Mouse (Mus musculus): ENCODE results near the gene 1700092M07Rik. TPM values are rescaled to one million over a fixed set of nuclear protein-coding genes. Genes with fewer than 3 reads are reported as not detected.

The 1700092M07Rik gene
- polyA plus RNA-seq, 1 experiment from 2014 or later, result 2.8 TPM

- H3K4me3 ChIP-seq, result no peak overlapping the region
- peaks cover 22% of the 10 kb centered on the region for H3K4me1 ChIP-seq (replicated peaks)
- H3K36me3 ChIP-seq, result peaks cover 57% of the 10 kb centered on the region
- 0 out of 2 replicates have a peak overlapping the region, but pooled peaks have one; percentile 27 for H3K4me2 ChIP-seq
- 96% methylated on average over 2 of the region's 2 CpGs for WGBS
- no peak overlapping the region for H3K27ac ChIP-seq (ENCODE audit: poor library complexity, severe bottlenecking)
- H3K9me3 ChIP-seq (replicated peaks), result no peaks in the 10 kb centered on the region
- no peak overlapping the region for H3K9ac ChIP-seq
- no peaks in the 10 kb centered on the region for H3K27me3 ChIP-seq (replicated peaks)
- no peak for ATAC-seq (ENCODE audit: insufficient number of reproducible peaks, low FRiP score)
Observed at GRCm38 (mm10) chr19:8710057-8710456, 30.5 kb upstream of the 1700092M07Rik start.

GRCm38 (mm10) chr19:8711506-8711905 lies 29.0 kb upstream of the 1700092M07Rik start:
- H3K36me3 ChIP-seq, result peaks cover 54% of the 10 kb centered on the region
- no peaks in the 10 kb centered on the region for H3K9me3 ChIP-seq (replicated peaks)
- ATAC-seq (ENCODE audit: insufficient number of reproducible peaks, low FRiP score), result no peak
- H3K4me3 ChIP-seq, result peak overlapping the region; percentile 69
- peaks cover 22% of the 10 kb centered on the region for H3K4me1 ChIP-seq (replicated peaks)
- H3K27me3 ChIP-seq (replicated peaks), result no peaks in the 10 kb centered on the region
- 76% methylated on average over 4 of the region's 4 CpGs for WGBS
- peak overlapping the region; percentile 80 for H3K4me2 ChIP-seq
- H3K27ac ChIP-seq (ENCODE audit: poor library complexity, severe bottlenecking), result peak overlapping the region; percentile 16; the same call in 1 of the 2 replicates
- peak overlapping the region; percentile 91 for H3K9ac ChIP-seq

GRCm38 (mm10) chr19:8711949-8712869 lies 28.3 kb upstream of the 1700092M07Rik start:
- peak overlapping the region; percentile 69 for H3K4me3 ChIP-seq
- peaks cover 22% of the 10 kb centered on the region for H3K4me1 ChIP-seq (replicated peaks)
- peak overlapping the region; percentile 91 for H3K9ac ChIP-seq
- no peaks in the 10 kb centered on the region for H3K9me3 ChIP-seq (replicated peaks)
- peak overlapping the region; percentile 87 for H3K27ac ChIP-seq (ENCODE audit: poor library complexity, severe bottlenecking)
- H3K27me3 ChIP-seq (replicated peaks), result no peaks in the 10 kb centered on the region
- H3K4me2 ChIP-seq, result peak overlapping the region; percentile 80
- H3K36me3 ChIP-seq, result peaks cover 48% of the 10 kb centered on the region
- ATAC-seq (ENCODE audit: insufficient number of reproducible peaks, low FRiP score), result no peak
- WGBS, result 56% methylated on average over 10 of the region's 10 CpGs

- peak overlapping the region; percentile 87 for H3K27ac ChIP-seq (ENCODE audit: poor library complexity, severe bottlenecking)
- peak overlapping the region; percentile 69 for H3K4me3 ChIP-seq
- H3K9me3 ChIP-seq (replicated peaks), result no peaks in the 10 kb centered on the region
- H3K27me3 ChIP-seq (replicated peaks), result no peaks in the 10 kb centered on the region
- peaks cover 41% of the 10 kb centered on the region for H3K36me3 ChIP-seq
- peak; percentile 66 for ATAC-seq (ENCODE audit: insufficient number of reproducible peaks, low FRiP score)
- H3K4me2 ChIP-seq, result peak overlapping the region; percentile 80
- H3K4me1 ChIP-seq (replicated peaks), result peaks cover 22% of the 10 kb centered on the region
- H3K9ac ChIP-seq, result peak overlapping the region; percentile 91
- under 1% methylated on average over 13 of the region's 13 CpGs for WGBS
Observed at GRCm38 (mm10) chr19:8712870-8713305, 27.6 kb upstream of the 1700092M07Rik start.

- Histone ChIP-seq H3K4me1 (replicated peaks) (peaks cover 22% of the 10 kb centered on the region), H3K9ac (peak overlapping the region; percentile 91), H3K27ac (ENCODE audit: poor library complexity, severe bottlenecking) (peak overlapping the region; percentile 87), H3K36me3 (peaks cover 35% of the 10 kb centered on the region), H3K4me3 (peak overlapping the region; percentile 69), H3K9me3 (replicated peaks) (no peaks in the 10 kb centered on the region), H3K27me3 (replicated peaks) (no peaks in the 10 kb centered on the region), H3K4me2 (peak overlapping the region; percentile 80)
- WGBS, result under 1% methylated on average over 51 of the region's 51 CpGs
- peak; percentile 90 for ATAC-seq (ENCODE audit: insufficient number of reproducible peaks, low FRiP score)
Observed at GRCm38 (mm10) chr19:8713306-8713996, 27.1 kb upstream of the 1700092M07Rik start.

- Histone ChIP-seq H3K4me3 (peak overlapping the region; percentile 69), H3K36me3 (peaks cover 29% of the 10 kb centered on the region), H3K4me2 (peak overlapping the region; percentile 80), H3K27me3 (replicated peaks) (no peaks in the 10 kb centered on the region), H3K9me3 (replicated peaks) (no peaks in the 10 kb centered on the region), H3K4me1 (replicated peaks) (peaks cover 22% of the 10 kb centered on the region), H3K27ac (ENCODE audit: poor library complexity, severe bottlenecking) (peak overlapping the region; percentile 87), H3K9ac (peak overlapping the region; percentile 91)
- ATAC-seq (ENCODE audit: insufficient number of reproducible peaks, low FRiP score), result peak; percentile 22; the same call in 1 of the 2 replicates
- WGBS, result 7% methylated on average over 13 of the region's 13 CpGs
Observed at GRCm38 (mm10) chr19:8713997-8714652, 26.4 kb upstream of the 1700092M07Rik start.

- Histone ChIP-seq H3K27ac (ENCODE audit: poor library complexity, severe bottlenecking) (0 out of 2 replicates have a peak overlapping the region, but pooled peaks have one; percentile 1), H3K27me3 (replicated peaks) (no peaks in the 10 kb centered on the region), H3K4me1 (replicated peaks) (peaks cover 22% of the 10 kb centered on the region), H3K9ac (no peak overlapping the region), H3K4me2 (peak overlapping the region; percentile 1; the same call in 1 of the 2 replicates), H3K9me3 (replicated peaks) (no peaks in the 10 kb centered on the region), H3K4me3 (no peak overlapping the region), H3K36me3 (peaks cover 21% of the 10 kb centered on the region)
- 69% methylated on average over 10 of the region's 10 CpGs for WGBS
- peak; percentile 68 for ATAC-seq (ENCODE audit: insufficient number of reproducible peaks, low FRiP score)
Observed at GRCm38 (mm10) chr19:8714653-8715481, 25.7 kb upstream of the 1700092M07Rik start.

- Histone ChIP-seq H3K36me3 (peaks cover 9% of the 10 kb centered on the region), H3K9me3 (replicated peaks) (no peaks in the 10 kb centered on the region), H3K27ac (ENCODE audit: poor library complexity, severe bottlenecking) (peak overlapping the region; percentile 45), H3K27me3 (replicated peaks) (no peaks in the 10 kb centered on the region), H3K4me1 (replicated peaks) (peaks cover 16% of the 10 kb centered on the region), H3K9ac (peak overlapping the region; percentile 2; the same call in 1 of the 2 replicates), H3K4me3 (no peak overlapping the region), H3K4me2 (no peak overlapping the region; the same call in 1 of the 2 replicates)
- no peak for ATAC-seq (ENCODE audit: insufficient number of reproducible peaks, low FRiP score)
- WGBS, result 68% methylated on average over 10 of the region's 10 CpGs
Observed at GRCm38 (mm10) chr19:8715868-8716766, 24.4 kb upstream of the 1700092M07Rik start.

GRCm38 (mm10) chr19:8716767-8717475 lies 23.6 kb upstream of the 1700092M07Rik start:
- ATAC-seq (ENCODE audit: insufficient number of reproducible peaks, low FRiP score), result no peak
- no peak overlapping the region for H3K4me2 ChIP-seq
- no peaks in the 10 kb centered on the region for H3K9me3 ChIP-seq (replicated peaks)
- H3K4me3 ChIP-seq, result no peak overlapping the region
- no peaks in the 10 kb centered on the region for H3K27me3 ChIP-seq (replicated peaks)
- no peak overlapping the region for H3K9ac ChIP-seq
- H3K27ac ChIP-seq (ENCODE audit: poor library complexity, severe bottlenecking), result no peak overlapping the region
- peaks cover 3% of the 10 kb centered on the region; the same call in 1 of the 2 replicates for H3K36me3 ChIP-seq
- H3K4me1 ChIP-seq (replicated peaks), result peaks cover 17% of the 10 kb centered on the region
- 70% methylated on average over 9 of the region's 10 CpGs for WGBS
